Mouse (Mus musculus): ENCODE results near the gene Chad.

Gene Chad

DNA sequence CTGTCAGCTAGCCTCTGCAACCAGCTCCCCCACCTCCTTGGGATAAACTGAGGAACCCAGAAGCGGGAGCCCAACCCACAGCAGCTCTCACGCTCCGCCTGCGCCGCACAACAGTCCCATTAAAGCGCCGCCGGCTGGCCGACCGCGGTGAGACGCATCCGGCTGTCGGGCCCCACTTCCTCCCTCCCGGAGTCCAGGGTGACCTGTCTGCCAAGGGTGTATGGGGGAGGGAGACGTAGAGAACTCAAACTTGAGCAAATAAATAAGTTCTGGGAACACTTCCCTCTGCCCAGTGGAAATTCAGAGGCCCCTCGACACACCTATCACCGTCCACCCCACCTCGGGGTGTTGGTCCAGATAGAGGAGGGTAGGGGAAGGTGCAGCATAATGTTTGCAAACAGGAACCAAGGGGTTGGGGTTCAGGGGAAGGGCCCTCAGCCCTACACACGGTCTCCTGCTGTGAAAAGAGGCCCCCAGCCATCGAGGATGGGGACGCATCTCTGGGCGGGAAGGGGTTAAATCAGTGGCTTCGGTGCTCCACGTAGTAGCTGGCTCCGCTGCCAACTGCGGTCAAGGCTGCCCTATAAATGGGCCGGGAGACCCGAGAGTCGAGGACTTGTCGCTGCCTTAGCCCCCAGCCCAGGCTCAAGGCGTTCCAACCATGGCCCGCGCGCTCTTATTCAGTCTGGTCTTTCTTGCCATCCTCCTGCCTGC, at the start of gene Chad:
Chad (plus strand) TSS at position 611 of the 714 bp plus-strand sequence.
- in situ Hi-C loops (cut with MboI; ENCODE audit: low pct_unique_long_range_greater_than_20kb in 1 of 2, low sequenced_read_pairs in 2 of 2, unreplicated experiment in 1 of 2), result no loop called here

DNA sequence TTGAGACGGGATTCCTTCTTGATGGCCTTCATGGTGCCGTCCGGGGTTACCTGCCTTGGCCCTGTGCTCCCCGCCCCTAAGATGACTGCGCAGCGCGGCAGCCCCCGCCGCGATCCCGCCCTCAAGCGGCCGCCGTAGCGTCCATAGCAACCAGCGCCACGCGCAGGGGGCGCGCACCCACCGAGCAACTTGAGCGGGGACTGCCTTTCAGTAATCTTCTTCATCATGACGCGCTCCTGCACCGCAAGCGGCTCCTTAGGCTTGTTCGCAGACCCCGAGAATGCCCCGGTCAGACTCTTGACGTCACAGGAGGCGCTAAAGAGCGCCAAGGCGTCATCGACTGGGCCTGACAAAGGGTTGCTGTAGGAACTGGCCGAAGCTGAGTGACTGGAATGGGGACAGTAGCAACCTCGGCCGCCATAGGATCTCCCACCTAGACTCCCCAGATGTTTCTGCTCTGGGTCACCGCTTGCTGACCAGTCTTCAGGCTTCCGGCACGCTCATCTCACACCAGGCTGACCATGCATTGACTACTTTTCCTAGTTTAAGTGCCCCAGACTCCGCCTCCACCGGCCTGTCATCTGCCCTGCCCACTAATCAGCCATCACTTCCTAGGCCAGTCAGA, 43.5 kb upstream of the Chad start, which contains the start of gene Mycbpap:
Mycbpap (minus strand) TSS at position 524 of the 625 bp plus-strand sequence.
- in situ Hi-C loops (cut with MboI; ENCODE audit: low pct_unique_long_range_greater_than_20kb in 1 of 2, low sequenced_read_pairs in 2 of 2, unreplicated experiment in 1 of 2), result no loop called here

GRCm38 (mm10) chr11:94526171-94526879, 38.5 kb upstream of the Chad start:
- in situ Hi-C loops (cut with MboI; ENCODE audit: low pct_unique_long_range_greater_than_20kb in 1 of 2, low sequenced_read_pairs in 2 of 2, unreplicated experiment in 1 of 2), result no loop called here

GRCm38 (mm10) chr11:94528879-94529278, 36.0 kb upstream of the Chad start:
- in situ Hi-C loops (cut with MboI; ENCODE audit: low pct_unique_long_range_greater_than_20kb in 1 of 2, low sequenced_read_pairs in 2 of 2, unreplicated experiment in 1 of 2), result no loop called here

- in situ Hi-C loops (cut with MboI; ENCODE audit: low pct_unique_long_range_greater_than_20kb in 1 of 2, low sequenced_read_pairs in 2 of 2, unreplicated experiment in 1 of 2), result no loop called here
These were observed 31.7 kb upstream of the Chad start for GRCm38 (mm10) chr11:94533171-94533570.

DNA sequence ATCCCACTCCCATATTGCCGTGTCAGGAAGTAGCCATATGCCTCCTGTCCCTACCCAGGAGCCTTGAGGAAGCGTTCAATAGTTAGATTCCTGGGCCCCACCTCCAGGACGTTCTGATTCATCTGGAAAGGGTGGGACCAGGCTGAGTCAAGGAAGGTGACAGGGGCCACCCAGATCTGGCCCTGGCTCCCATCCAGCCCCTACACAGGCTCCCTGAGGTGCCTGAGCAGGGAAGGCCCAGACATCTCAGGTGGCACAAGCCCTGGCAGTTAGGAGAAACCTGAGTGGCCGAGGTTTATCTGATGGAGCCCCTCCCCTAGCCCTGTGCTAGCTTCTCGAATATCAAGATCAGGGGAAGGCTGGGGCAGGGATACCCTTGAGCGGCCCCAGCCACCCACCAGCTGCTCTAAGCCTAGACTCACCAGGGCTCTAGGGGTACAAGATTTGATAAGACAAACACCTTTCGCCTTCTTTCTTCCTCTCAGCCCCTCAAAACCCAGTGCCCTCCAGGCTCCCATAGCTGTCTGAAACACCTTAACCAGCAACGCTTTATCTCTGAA, 26.0 kb upstream of the Chad start:
- in situ Hi-C loops (cut with MboI; ENCODE audit: low pct_unique_long_range_greater_than_20kb in 1 of 2, low sequenced_read_pairs in 2 of 2, unreplicated experiment in 1 of 2), result no loop called here

DNA sequence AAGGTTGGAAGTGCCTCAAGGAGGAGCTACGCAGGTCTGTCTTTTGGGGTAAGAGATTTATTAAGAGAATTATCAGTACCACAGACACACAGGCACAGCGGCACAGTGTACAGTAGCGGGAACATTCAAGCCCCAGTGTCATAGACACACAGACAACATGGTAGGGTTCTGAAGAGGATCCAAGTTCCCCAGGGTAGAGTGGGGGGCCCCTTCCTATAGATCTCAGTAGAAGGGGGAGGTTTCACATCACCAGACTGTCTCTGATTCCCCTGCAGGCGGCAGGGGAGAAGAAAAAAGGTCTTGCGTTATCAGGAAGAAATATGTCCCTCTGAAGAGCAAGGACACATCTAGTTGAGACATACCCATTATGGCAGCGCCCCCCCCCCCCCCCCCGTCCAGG, 25.1 kb upstream of the Chad start:
- in situ Hi-C loops (cut with MboI; ENCODE audit: low pct_unique_long_range_greater_than_20kb in 1 of 2, low sequenced_read_pairs in 2 of 2, unreplicated experiment in 1 of 2), result no loop called here

GRCm38 (mm10) chr11:94542400-94542799, 22.4 kb upstream of the Chad start:
- in situ Hi-C loops (cut with MboI; ENCODE audit: low pct_unique_long_range_greater_than_20kb in 1 of 2, low sequenced_read_pairs in 2 of 2, unreplicated experiment in 1 of 2), result no loop called here

DNA sequence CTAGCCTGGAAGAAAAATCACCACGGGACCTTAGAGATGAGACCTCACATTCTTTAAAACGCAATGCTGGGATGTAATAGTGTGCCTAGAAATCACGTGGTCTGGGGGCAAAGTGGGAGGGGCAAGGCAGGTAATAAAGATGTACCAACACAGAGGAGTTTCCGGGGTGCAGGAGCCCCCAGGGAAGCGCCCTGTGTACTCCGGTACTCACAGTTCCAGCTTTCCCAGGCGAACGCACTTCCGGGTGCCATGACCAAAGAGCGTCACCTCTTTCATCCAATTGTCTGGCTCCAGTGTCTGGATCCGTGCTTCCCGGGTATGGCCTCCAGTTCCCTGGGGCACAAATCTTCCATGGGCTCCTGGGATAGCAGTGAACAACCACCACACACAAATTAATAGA, 21.5 kb upstream of the Chad start:
- in situ Hi-C loops (cut with MboI; ENCODE audit: low pct_unique_long_range_greater_than_20kb in 1 of 2, low sequenced_read_pairs in 2 of 2, unreplicated experiment in 1 of 2), result no loop called here

- in situ Hi-C loops (cut with MboI; ENCODE audit: low pct_unique_long_range_greater_than_20kb in 1 of 2, low sequenced_read_pairs in 2 of 2, unreplicated experiment in 1 of 2), result no loop called here
These were observed 20.9 kb upstream of the Chad start for GRCm38 (mm10) chr11:94543932-94544331.

DNA sequence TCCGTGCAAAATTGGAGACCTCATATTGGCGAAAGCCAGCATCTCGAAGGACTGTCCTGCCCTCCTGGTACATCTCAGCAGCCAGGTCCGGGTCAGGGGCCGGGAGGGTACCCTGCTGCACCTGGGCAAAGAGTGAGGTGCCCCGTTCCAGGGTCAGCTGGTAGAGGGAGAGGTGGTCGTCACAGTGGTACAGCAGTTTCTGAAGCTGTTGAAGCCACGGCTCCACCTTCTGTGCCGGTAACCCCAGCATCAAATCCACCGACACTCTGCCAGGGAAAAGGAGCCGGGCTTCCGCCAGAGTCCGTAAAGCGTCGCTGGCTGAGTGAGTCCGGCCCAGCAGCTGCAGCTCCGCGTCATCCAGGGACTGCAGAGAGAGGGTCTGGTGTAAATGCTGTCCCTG, 20.4 kb upstream of the Chad start:
- in situ Hi-C loops (cut with MboI; ENCODE audit: low pct_unique_long_range_greater_than_20kb in 1 of 2, low sequenced_read_pairs in 2 of 2, unreplicated experiment in 1 of 2), result no loop called here

DNA sequence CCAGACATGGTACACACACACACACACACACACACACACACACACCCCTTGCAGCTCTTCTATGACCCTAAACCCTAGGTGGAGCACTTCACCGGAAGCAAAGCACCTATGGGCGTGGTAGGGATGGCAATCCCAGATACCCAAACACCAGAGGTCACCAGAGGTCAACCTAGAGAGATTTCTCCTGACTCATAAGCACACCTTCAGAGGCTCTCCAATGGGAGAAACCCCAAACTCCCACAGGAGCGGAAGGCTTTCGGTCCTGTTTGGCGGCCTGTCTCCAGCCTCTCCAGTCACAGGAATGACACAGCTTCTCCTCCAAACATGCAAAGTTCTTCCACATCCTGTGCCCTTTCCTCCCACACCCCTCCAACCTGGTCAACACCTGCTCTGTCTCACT, 18.5 kb upstream of the Chad start:
- in situ Hi-C loops (cut with MboI; ENCODE audit: low pct_unique_long_range_greater_than_20kb in 1 of 2, low sequenced_read_pairs in 2 of 2, unreplicated experiment in 1 of 2), result no loop called here

DNA sequence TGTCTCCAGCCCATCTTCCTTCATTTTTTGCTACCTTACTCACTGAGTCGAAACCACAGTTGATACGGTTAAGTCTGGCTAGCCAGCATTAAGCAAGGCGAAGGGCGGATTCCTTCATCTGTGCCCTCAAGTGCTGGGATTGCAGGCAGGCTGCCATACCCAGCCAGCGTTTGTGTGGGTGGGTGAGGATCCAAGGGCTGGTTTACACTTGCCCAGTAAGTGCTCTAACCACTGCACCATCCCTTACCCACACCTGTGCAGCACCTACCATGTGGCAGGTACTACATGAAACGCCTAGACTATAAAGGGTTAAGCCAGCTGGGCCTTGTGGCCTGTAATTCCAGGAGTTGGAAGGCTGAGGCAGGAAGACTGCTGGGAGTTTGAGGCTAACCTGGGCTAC, 17.6 kb upstream of the Chad start:
- in situ Hi-C loops (cut with MboI; ENCODE audit: low pct_unique_long_range_greater_than_20kb in 1 of 2, low sequenced_read_pairs in 2 of 2, unreplicated experiment in 1 of 2), result no loop called here

DNA sequence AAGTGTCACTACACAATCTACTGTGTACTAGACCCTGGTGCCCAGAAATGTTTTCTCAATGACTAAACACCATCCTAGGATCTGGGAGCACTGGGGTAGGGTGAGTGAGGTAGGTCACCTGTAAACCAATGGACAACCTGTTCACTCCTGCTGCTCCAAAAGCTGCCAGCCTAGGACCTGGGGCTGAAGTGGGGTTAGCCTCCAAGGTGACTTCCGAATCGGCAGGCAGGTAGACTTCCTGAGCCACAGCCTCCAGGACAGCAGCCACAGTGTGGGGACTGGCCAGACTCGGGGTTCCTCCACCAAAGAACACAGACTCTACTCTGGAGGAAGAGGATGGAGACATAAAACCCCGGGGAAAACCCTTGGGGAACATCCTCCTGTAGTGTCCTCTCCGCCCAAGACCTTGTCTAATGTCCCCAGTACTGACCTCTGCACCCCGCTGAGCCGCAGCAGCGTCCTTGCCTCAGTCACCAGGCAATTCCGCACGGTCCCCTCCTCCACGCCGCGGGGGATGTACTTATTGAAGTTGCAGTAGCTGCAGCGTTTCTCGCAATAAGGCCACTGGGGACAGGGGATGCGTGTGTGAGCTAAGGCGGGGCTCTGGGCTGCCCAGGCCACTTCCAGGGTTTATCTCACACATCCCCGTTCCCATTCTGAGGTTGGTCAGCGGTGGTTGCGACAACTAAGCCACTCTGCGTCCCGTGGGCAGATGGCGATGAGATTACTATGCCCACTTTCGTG, 16.6 kb upstream of the Chad start:
- in situ Hi-C loops (cut with MboI; ENCODE audit: low pct_unique_long_range_greater_than_20kb in 1 of 2, low sequenced_read_pairs in 2 of 2, unreplicated experiment in 1 of 2), result no loop called here

DNA sequence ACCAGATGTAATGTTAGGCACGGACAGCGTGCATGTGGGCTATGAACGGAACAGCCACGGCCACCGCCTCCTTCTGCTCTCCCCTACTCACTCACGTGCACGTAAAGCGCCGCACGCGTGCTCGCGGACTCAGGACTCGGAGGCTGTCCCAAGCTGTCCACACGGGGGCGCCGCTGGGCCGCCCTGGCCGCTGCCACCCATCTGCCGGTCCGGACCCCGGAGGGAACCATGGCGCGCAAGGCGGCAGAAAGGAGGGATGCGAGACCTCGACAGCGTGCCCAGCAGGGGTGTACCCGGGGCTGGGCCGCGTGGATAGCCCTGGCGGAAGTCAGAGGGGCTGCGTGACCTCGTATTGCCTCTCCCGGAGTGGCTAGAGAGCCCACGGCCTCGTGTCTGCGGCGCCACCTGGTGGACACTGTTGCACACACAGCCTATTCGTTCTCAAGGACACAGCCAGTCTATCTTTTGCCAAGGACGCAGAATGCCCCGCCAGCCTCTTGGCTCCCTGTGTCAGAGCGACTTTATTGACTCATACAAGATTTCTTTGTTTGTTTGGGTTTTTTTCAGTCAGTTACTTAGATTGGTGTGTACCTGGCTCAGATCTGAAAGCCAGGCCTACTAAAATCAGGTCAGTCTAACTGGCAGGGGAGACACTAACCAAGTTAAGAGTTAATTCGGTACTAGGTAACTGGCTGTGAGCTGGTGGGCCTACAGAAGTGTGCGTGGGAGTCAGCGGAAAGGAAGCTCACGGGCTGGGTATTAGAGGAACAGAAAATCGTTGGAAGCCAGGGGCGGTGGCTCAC, 15.8 kb upstream of the Chad start, which contains the start of gene Rsad1:
Rsad1 (minus strand) TSS at position 368 of the 803 bp plus-strand sequence.
- in situ Hi-C loops (cut with MboI; ENCODE audit: low pct_unique_long_range_greater_than_20kb in 1 of 2, low sequenced_read_pairs in 2 of 2, unreplicated experiment in 1 of 2), result no loop called here

GRCm38 (mm10) chr11:94549691-94550441, 15.0 kb upstream of the Chad start:
- in situ Hi-C loops (cut with MboI; ENCODE audit: low pct_unique_long_range_greater_than_20kb in 1 of 2, low sequenced_read_pairs in 2 of 2, unreplicated experiment in 1 of 2), result no loop called here

- in situ Hi-C loops (cut with MboI; ENCODE audit: low pct_unique_long_range_greater_than_20kb in 1 of 2, low sequenced_read_pairs in 2 of 2, unreplicated experiment in 1 of 2), result no loop called here
These were observed 14.5 kb upstream of the Chad start for GRCm38 (mm10) chr11:94550442-94550744.

Measured in mouse embryonic stem cell (cell line).